Mouse (Mus musculus): ENCODE results near the gene Cdh12.

Gene Cdh12

DNA sequence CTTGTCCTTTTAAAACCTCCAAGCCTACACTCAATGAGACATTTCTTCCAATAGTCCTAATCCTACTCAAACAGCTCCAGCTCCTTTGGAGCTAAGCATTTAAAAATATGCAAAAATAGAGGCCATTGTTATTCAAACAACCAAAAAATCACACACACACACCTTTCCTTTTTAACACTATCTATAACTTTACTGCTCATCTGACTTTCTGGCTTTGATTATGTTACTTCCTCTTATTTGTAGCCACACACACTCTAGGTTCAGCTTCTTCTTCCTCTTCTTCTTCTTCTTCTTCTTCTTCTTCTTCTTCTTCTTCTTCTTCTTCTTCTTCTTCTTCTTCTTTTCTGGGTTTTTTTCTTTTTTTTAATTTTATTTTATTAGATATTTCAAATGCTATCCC is 323.2 kb downstream of the Cdh12 start:
- DNase-seq, result no peak

DNA sequence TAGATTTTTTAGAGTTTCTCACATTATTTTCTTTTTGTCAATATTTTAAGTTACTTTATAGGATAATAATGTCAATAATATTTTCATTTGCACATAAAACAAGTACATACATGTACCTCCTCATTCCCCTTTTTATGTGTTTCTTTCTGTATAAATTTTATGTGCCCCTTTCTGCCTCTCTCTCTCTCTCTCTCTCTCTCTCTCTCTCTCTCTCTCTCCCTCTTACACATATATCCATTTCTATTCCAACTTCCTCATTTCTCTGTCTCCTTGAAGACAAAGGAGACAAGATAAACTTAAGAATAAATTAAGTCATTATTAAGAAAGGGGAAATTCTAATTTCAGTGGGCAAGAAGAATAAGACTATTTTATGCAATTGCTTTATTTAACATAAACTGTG is 324.4 kb downstream of the Cdh12 start:
- DNase-seq, result no peak

DNA sequence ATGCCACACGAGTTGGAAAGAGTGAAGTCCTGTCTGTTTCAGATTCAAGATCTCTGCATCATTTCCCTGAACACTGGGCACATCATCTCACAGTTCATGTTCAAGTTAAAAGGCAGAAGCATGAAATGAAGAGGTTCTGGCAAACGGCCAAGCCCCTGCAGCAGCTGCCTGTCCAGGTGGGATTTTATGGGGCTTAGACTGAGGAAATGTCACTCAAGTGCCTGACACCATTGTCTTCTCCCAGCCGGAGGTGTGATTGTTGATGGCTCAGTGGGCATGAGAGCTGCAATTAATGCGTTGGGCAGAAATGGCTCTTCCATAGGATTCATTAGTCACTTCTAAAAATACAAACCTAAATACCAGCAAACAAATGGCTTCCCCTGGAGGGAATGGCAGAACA is 347.9 kb downstream of the Cdh12 start:
- DNase-seq, result no peak

DNA sequence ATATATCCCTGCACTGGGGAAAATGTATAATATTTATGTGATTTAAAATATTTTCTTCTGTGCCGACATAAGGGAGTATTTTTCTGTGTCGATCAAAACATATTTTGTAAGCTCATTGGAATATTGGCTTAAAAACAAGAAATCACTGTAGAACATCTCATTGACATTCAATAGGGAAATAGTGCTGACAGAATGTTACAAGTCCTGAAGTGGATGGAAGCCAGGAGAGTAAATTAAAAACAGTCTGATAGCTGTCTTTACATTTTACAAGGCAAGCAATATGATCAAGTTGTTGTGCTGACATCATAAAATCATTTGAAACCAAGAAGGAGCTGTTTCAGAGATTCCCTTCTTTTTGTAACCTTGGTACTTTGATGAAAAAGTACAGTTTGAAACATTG is 349.5 kb downstream of the Cdh12 start:
- no peak for DNase-seq

DNA sequence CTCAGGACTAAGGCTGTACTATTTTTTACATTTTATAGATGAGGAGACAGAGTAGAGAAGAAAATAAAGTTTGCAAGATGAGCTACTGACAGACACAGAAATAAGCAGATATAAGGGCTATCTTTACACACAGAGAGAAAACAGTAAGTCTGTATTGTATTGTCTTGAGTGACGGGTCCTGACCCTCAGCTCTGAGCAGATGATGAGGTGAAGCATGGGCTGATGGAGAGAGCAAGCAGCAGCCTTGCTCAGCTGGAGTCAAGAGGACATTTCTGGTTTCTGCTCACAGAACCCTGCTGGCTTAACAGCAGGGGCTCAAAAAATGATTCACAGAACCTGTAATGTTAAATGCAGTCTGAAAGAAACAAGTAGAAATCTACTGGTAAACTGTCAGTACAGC is 386.8 kb downstream of the Cdh12 start:
- no peak for DNase-seq

DNA sequence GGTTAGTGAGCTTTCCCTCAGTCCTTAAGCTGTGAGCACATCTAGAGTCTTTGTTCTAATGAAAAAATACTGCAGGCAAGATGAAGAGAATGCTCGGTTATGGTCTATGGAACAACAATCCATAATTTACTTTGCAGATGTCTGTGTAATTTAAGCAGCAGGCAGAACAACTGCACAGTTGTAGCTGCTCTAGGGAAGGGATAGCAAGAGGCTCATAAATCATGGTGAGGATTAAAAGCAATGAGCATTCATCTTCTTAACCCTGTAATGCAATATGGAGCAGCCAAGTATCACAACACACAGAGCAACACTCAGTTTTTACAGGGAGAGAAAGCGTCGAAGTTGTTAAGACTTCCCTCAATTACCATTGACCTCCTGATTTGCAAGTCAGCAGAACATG is 387.9 kb downstream of the Cdh12 start:
- DNase-seq, result no peak

DNA sequence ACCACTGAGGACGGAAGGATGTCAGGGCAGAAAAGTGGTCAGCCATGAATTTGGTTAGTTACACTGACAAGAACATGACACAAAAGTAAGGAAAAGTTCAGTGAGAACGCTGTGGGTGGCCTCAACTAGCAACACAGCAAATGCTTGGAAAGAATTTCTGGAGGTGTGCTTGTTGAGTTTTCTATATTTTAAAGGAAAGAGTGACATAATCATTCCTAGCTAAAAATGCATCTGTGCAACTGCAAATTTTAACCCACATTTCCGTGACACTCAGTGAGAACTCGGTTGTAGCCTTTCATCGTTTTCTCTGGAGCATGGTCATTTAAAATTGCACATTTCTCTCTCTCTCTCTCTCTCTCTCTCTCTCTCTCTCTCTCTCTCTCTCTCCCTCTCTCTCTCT is 392.4 kb downstream of the Cdh12 start:
- DNase-seq, result no peak

DNA sequence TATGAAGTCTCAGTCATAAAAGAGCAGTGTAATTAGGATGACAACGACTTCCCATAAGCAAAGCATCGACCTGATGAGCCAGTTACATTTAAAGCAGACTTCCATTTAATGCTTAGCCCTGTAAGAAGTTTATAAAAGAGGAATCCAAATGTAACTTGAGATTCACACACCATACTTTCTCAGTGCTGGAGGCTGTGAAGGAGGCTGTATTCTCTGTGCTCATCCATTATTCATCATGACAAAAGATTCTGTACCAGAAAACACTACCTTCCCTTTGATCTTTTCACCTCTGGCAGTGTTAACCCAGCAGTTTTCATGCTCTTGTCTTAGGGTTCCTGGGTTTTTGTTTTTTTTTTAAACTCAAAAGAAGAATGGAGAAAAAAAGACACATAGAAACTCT is 414.0 kb downstream of the Cdh12 start:
- DNase-seq, result no peak

DNA sequence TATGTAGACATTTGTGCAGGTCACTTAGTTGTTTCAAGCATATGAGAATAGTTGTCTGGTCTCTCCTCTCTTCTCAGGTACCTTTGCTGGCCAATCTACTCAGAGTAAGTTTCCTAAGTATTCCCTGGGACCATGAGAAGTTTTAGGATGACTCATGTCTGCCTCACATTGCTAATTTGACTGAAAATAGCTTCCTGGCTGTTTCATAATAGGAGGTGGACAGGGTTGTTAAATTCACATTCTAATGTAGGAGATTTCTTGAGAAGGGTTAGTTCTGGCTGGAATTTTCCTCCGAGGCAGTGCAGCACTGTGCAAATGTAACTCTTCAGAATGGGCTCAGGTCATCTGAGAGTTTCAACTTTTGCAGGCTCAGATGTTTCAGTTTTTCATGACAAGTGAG is 423.5 kb downstream of the Cdh12 start:
- no peak for DNase-seq

DNA sequence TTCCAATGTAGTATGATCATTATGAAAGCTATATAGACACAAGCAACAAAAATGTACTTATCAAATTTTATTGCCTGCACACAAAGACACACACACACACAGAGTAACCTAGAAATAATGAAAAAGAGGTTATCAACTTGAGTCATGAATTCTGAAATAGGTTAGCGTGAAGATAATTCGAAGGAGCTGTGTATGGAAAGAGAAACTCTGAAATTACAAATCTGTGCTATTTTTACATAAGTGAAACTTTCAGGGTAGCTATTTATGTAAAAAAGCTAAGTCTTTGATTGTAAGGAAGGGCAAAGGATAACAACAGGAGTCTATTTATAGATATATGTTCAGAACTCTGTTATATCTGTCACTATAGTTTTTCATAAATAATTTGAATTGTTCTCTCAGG is 427.9 kb downstream of the Cdh12 start:
- DNase-seq, result no peak

DNA sequence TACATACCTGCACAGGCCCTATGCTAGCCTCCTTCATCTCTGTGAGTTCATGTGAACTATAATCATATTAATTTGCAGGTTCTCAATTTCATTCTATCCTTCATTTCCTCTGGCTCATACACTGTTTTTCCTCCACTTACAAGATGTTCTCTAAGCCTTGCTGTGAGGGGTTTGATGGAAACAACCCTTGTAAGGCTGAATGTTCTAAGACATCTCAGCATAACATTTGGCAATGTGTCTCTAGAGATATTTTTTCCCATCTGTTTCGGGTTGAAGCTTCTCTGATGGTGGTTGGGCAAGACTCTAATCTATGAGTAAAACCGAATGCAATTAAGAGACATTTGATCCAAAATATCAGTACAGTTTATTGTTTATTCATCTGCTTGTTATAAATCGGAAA is 444.4 kb downstream of the Cdh12 start:
- DNase-seq, result no peak

DNA sequence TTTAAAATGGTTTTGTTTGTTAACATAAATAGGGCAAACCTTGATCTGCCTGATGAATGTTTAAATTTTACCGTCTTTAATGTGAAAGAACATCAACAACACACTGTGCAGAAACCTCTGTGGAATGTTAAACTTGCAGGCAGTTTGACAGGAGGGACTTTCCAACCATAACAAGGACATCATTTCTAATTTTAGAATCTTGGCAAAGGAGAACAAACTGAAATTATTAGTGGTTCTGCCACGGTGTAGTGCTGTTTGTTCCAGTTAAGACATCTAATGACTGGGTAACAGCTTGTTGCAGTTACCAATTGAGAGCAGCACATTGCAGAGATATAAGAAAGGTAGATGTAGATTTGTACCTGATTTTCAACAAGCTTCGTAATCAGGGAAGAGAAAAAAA is 453.5 kb downstream of the Cdh12 start:
- no peak for DNase-seq

DNA sequence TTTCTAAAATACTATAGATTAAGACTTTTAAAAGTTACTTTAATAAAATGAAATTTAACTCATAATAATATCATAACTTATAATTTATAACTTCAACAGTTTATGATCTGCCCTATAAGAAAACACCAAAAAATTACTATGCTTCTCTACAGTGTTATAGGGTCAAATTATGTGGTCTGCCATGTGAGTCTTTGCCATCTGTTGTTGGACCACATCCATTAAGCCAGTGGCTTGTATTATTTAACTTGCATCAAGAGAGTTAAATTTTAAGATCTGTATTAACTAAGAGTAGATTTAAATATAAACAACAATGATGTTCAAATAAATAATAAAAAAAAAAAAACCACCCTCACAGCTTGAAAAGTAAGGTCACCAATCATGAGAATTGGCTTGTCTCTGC is 479.2 kb downstream of the Cdh12 start:
- no peak for DNase-seq

DNA sequence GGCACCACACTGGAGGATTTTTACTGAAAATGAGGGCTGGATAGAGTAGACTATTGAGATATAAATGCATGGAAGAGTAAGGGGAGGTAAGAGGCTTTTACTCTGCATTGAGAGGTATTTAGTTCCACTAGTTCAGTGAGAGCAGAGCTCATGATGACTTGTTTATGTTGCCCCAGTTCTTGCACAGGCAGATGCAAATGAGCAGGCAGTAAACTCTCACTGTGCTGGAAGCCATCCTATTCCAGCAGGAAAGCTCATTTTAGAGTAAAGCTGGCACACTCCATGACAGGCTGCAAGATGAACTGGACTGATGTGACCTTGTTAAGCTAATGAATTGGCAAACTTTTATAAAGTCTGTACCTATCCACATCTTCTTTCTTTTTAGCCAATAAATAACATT is 494.9 kb downstream of the Cdh12 start:
- DNase-seq, result no peak

DNA sequence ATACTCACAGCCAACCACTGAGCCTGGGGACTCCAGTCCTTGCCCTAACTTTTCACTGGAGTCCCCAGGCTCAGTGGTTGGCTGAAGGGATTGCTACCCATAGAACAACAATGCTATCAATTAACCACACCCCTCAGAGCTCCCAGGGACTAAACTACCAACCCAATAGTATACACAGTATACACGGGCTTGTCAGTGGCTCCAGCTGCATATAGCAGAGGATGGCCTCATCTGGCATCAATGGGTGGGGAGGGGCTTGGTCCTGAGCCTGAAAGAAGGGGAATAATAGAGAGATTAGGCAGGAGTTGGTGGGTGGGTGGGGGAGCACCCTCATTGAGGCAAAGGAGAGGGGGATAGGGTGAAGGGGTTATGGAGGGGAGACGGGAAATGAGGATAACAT is 518.4 kb downstream of the Cdh12 start:
- DNase-seq, result no peak

DNA sequence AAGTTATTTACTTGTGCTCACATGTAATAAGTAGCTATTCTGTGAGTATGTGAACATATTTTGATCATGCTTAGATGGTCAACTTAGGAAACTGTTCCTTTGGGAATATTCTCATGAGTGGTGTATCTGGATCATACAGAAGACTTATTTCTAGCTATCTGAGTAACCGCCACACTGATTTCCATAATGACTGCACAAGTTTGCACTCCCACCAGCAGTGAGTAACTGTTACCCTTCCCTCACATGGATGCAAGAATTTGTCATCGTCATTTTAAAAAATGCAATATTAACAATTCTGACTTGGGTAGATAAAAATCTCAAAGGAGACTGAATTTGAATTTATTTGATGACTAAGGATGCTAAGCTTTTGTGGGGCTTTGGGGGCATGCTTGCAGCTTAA is 522.0 kb downstream of the Cdh12 start:
- DNase-seq, result no peak

DNA sequence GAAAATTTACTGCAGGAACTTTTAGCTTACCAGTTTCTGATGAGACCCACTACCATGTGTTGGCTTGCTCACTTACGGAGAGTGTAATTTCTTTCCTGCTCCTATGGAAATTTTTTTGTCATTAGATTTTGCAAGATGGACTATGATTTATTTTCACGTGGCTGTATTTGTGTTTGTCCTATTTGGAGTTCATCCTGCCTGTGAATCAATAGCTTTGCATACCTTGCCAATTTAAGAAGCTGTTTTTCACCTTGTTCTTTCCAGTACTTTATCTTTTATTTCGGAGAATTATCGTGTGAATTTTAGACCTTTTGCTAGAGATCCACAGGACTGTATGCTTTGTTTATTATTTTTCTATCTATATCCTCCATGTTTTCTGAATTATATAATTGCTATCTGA is 551.5 kb downstream of the Cdh12 start:
- no peak for DNase-seq

DNA sequence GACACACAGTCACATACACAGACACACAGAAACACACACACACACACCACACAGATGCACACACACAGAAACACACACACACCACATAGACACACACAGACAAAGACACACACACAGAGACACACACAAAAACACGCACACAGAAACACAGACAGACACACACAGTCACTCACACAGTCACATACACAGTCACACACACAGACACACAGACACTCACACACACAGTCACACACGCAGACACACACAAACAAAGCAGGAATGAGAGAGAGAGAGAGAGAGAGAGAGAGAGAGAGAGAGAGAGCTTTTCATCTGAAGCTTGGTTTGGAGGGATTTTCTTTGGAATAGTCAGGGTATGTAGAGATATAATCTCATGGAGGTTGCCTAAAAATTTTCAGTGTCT is 558.9 kb downstream of the Cdh12 start:
- no peak for DNase-seq

DNA sequence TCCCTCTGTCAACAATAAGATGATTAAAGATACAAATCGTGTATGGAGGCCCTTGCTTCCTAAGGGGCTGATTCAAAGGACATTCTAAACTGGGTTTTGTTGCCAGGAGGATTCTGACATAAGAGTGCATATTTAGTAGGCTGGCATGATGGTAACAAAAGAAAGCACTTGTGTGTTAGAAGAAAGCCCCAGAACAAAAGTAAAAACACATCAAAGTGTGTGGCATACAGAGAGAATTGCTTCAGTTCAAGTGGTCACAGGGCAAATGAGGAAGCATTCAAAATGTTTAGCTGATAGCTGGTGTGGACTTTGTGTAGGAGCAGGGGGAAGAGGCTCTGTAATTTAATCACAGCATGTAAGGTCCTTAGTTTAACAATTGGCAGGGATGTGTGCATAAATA is 559.4 kb downstream of the Cdh12 start:
- DNase-seq, result no peak

DNA sequence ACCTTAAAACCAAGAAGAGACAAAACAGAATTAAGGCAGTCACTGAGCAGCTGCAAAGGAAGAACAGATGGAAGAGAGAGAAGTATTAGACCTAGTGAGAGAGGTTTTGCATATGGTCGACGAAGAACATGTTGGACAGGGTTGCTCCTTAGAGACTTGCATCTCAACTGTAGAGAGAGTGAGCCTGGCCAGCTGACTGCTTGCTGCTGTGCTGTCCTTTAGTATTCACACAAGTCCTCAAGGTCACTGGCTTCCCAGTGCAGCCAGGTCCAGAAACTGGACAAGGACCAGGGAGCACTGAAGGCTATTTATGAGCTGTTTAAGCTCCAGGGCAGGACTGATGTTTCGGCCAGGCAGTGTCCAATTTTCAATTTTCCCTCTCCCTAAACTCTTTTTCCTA is 559.9 kb downstream of the Cdh12 start:
- no peak for DNase-seq

DNA sequence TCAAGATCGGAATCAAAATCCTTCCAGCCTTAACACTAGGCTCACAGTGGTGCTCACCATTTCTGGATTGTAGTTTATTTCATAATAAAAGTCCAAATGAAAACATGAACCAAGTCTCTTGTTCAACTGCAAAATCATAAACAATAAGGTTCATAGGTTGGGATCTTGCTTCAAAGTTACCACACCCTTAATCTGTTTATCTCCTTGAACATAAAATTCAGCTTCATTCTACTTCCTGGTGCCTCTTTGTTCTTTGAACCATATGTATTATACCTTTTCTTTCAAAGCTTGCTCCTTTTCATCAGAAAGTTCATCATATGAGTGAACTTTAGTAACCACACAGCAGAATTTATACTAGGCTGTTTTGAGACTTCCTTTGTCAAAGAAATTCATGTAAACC is 614.6 kb downstream of the Cdh12 start:
- no peak for DNase-seq

DNA sequence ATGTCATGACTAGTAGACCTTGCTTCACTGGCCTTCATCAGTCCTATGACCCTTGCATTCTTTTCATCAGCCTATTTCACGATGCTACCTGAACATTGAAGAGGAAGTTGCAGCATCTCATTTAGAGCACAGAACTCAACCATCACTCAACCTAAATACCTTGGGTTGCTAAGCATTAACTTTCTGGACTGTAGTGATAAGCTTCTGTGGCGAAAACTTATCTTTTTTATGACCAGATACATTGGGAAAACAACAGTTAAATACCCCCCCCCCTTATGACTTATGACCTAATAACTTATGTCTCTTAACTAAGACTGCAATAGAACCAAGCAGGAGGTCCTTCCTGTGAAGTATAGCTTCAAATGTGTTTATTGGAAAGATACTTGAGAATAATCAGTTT is 620.2 kb downstream of the Cdh12 start:
- DNase-seq, result no peak

DNA sequence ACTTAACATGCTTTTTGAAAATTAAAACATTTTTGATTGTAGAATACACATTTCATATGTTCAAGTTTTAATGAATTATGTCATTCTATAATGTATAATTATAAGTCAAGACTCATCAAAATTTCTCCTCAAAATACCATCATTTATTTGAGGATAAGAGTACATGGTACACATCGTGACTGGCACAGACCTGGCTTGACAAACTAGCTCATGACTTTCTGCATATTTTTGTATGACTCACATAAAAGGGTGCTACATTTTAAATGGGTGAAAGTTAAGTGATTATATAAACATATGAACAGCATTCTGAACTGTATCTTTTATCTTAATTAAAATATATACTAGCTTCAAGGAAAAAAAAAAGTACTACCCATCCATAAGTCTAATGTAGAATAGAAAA is 643.8 kb downstream of the Cdh12 start:
- DNase-seq, result no peak

DNA sequence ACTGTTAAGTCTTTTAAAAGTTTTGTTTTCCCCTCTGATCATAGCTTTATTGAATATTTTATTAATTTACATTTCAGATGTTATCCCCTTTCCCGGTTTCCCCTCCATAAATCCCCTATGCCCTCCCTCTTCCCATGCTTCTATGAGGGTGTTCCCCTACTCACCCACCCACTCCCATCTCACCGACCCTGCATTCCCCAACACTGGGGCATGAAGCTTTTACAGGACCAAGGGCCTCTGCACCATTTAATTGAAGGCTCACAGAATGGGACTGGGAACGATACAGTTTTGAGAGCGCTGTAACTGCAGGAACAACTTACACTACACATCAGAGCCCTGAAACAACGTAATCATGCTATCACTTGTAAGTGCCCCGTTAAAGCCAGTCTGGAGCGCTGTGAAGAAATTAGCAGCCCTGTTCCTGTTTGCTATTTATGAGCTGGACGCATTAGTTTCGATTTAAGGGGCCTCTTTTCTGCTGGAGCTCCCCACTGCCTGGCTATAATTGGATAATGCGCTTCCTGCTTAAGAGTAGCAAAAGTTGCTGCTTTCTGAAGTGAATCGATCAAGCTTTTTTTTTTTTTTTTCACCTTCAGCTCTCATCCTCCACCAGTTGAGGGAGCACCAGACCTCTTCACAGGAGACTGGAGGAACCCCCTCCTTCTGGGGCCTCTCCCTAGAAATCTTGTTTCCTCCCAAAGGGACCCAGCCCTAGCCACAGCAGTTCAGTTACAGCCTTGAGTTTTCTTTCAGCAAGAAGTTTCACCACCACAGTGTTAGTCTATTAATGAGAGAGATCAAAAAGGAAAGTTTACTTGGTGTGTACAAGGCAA is 660.2 kb downstream of the Cdh12 start:
- DNase-seq, result no peak

DNA sequence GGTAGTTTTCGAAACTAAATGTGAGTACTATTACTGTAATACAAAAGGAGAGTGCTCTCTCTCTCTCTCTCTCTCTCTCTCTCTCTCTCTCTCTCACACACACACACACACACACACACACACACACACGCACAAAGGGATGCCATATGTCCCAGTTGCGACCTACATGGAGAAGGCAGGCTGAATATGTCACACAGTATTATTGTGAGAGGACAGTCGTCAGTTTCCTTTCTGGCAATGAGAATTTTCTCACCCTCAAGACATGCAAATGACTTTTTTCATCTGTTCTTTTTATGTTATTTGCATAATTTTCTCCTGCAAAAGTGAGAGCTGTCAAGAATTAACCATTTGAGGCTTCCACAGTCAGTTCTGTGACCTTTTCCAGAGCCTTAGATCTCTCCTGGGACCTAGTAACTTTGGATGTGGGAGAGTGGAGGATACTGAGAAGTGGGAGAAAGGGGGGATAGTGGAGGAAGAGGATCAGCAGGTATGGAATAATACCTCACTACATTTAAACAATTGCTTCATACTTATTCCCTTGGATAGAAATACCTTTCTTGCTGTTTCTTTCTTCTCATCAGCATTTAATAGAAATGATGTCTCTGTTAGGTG is 660.9 kb downstream of the Cdh12 start:
- no peak for DNase-seq

All from kidney, adult 18-20 months (tissue).